Mouse (Mus musculus) liver, postnatal 0 days (tissue): Measurements from ENCODE around the gene Mt3.

ENCODE experiments used
- CTCF ChIP-seq: sonication (generic); IDR thresholded peaks from 2 replicates; pipeline ENCODE4 v1.5.1; 2016; ENCODE audit warnings: antibody characterized with exemption, low read depth
- EP300 ChIP-seq: IDR thresholded peaks from 2 replicates; pipeline ENCODE4 v1.6.1; 2016; ENCODE audit warnings: antibody characterized with exemption, low read depth, mild to moderate bottlenecking

GRCm38 (mm10) chr8:94109396-94109795, 43.0 kb upstream of the Mt3 start:
- no peak for TF ChIP-seq CTCF
- TF ChIP-seq EP300: peak; percentile 73
